Mouse (Mus musculus): ENCODE data around the gene Rel. TPM values are rescaled to one million over a fixed set of nuclear protein-coding genes. Genes with fewer than 3 reads are reported as not detected.

Rel gene
- polyA plus RNA-seq, 1 experiment from 2014 or later: 0.80 TPM

DNA sequence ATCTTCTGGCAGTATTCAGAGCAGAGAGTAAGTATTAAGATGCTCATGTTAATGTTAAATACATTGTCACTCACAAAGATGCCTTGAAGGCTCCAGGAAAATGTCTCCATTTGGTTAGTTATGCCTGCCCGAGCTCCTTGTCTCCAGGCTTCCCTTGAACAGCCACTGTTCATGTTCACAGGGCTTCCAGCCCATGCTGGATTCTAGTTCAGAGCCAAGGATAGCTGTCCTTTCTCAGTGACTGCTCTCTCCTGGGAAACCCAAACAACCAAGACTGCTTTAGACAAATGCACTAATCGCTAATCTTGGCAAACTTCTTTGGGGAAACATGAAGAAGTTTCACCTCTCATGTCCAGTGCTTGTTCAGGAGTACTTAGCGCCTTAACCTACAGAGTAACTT is 58.5 kb downstream of the Rel start:
- H3K9me3 ChIP-seq (ENCODE audit: control insufficient read depth, low read length): no peaks in the 10 kb centered on the region
- 89% methylated on average over 3 of the region's 3 CpGs for WGBS
- H3K27me3 ChIP-seq (ENCODE audit: control insufficient read depth, insufficient read depth, low read length): no peaks in the 10 kb centered on the region
- H3K4me3 ChIP-seq (ENCODE audit: low read depth, low read length): no peak overlapping the region
- no peaks in the 10 kb centered on the region for H3K4me1 ChIP-seq (replicated peaks; ENCODE audit: control insufficient read depth, insufficient read depth, low read length)
- H3K9ac ChIP-seq (ENCODE audit: low read depth, low read length): no peak overlapping the region
- peaks cover 11% of the 10 kb centered on the region; the same call in 1 of the 2 replicates for H3K36me3 ChIP-seq (ENCODE audit: control insufficient read depth, insufficient read depth, low read length)
- no peak overlapping the region for H3K4me2 ChIP-seq (replicated peaks; ENCODE audit: low read depth, low read length)
- DNase-seq (ENCODE audit: low spot score) (no peak), ATAC-seq (ENCODE audit: low FRiP score) (no peak)
- no peak overlapping the region for H3K27ac ChIP-seq (ENCODE audit: low read depth, low read length)

DNA sequence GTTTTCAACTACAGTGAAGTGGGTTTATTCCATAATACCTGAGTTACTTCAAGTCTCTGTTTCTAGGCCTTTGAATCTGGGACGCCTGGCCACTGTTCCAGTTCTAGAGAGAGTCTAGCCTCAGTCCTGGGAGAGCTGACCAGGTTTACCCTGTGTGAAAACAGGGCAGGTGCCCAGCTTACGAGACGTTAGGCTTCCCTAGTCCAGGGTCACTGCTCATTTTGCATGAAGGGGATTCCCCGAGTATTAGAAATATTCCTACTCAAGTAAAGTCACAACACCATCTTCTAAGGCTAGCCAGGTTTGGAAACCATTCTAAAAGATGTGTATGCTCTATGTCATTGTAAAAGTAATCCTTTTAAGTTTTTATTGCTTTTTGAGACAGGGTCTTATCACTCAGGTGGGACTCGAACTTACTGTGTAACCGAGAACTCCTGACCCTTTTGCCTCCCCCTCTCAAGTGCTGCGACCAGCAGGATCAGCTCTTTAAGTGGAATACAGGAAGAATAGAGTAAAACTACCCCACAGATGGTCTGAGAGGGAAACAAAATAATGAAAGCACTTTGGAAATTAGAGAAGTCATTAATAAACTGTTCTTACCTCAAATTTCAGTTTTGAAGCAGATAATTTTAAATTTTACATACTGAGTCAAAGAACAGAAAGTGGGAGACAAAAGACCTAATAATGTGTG is 66.0 kb downstream of the Rel start:
- no peak for ATAC-seq (ENCODE audit: low FRiP score)
- WGBS: 87% methylated on average over 7 of the region's 7 CpGs
- no peaks in the 10 kb centered on the region for H3K9me3 ChIP-seq (ENCODE audit: control insufficient read depth, low read length)

DNA sequence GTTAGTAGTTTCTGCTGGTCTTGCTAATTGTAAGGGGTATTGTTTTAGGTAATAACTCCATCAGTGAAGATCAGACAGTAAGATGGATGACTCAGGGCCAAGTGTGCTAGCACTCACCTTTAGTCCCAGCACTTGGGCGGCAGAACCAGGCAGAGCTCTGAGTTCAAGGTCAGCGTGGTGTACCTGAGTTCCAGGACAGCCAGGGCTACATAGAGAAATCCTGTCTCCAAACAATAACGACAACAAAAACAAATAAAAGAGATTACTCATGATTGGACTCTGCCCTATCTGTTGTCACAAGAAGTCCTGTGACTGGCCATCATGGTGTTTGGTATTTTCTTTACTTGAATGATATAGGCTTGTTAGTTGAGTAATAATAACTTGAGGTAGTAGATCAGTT is 68.9 kb downstream of the Rel start:
- Histone ChIP-seq H3K4me1 (replicated peaks; ENCODE audit: control insufficient read depth, insufficient read depth, low read length) (no peaks in the 10 kb centered on the region), H3K9ac (ENCODE audit: low read depth, low read length) (no peak overlapping the region), H3K4me3 (ENCODE audit: low read depth, low read length) (no peak overlapping the region), H3K9me3 (ENCODE audit: control insufficient read depth, low read length) (no peaks in the 10 kb centered on the region), H3K36me3 (ENCODE audit: control insufficient read depth, insufficient read depth, low read length) (no peaks in the 10 kb centered on the region), H3K4me2 (replicated peaks; ENCODE audit: low read depth, low read length) (no peak overlapping the region), H3K27ac (ENCODE audit: low read depth, low read length) (no peak overlapping the region), H3K27me3 (ENCODE audit: control insufficient read depth, insufficient read depth, low read length) (no peaks in the 10 kb centered on the region)
- ATAC-seq (ENCODE audit: low FRiP score) (no peak), DNase-seq (ENCODE audit: low spot score) (no peak)
- WGBS: 92% methylated on average over 3 of the region's 3 CpGs

More for the DNA sequence above, 66.0 kb downstream of the Rel start:
- H3K4me3 ChIP-seq (ENCODE audit: low read depth, low read length): no peak overlapping the region
- no peak overlapping the region for H3K9ac ChIP-seq (ENCODE audit: low read depth, low read length)
- H3K36me3 ChIP-seq (ENCODE audit: control insufficient read depth, insufficient read depth, low read length): peaks cover 7% of the 10 kb centered on the region; the same call in 1 of the 2 replicates
- no peak overlapping the region for H3K27ac ChIP-seq (ENCODE audit: low read depth, low read length)
- H3K27me3 ChIP-seq (ENCODE audit: control insufficient read depth, insufficient read depth, low read length): no peaks in the 10 kb centered on the region
- no peak for DNase-seq (ENCODE audit: low spot score)
- H3K4me2 ChIP-seq (replicated peaks; ENCODE audit: low read depth, low read length): no peak overlapping the region
- no peaks in the 10 kb centered on the region for H3K4me1 ChIP-seq (replicated peaks; ENCODE audit: control insufficient read depth, insufficient read depth, low read length)

DNA sequence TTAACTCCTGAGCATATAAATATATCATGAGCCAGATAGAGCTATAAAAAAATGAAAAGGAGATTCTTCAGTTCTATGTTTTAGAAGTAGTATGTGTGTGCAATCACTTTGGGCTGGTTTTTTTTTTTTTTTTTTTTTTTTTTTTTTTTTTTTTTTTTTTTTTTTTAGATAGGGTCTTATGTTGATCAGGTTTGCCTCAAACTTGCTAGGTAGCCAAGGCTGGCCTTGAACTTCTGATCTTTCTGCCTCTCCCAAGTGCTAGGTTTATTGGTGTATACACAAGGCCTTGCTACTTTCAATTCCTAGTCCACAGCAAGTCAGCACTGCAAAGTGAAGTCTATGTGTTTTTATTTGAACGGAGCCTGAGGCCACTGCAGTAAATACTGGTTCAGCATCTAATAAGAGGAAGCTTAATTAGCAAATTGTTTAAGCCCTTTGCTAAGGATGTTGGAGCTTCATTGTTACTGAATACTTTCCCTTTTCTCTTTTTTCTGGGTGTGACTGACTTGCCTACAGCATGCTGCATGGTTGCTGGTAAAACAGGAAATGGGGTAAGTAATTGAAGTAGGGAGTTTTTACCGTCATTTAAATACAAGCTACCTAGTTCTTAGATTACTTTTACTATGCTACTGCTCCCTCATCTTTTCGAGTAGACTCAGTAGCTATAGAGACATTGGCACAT is 71.2 kb downstream of the Rel start:
- H3K4me1 ChIP-seq (replicated peaks; ENCODE audit: control insufficient read depth, insufficient read depth, low read length): no peaks in the 10 kb centered on the region
- no peaks in the 10 kb centered on the region for H3K36me3 ChIP-seq (ENCODE audit: control insufficient read depth, insufficient read depth, low read length)
- H3K27ac ChIP-seq (ENCODE audit: low read depth, low read length): no peak overlapping the region
- H3K9me3 ChIP-seq (ENCODE audit: control insufficient read depth, low read length): no peaks in the 10 kb centered on the region
- no peak overlapping the region for H3K4me2 ChIP-seq (replicated peaks; ENCODE audit: low read depth, low read length)
- no peak overlapping the region for H3K9ac ChIP-seq (ENCODE audit: low read depth, low read length)
- no peak for DNase-seq (ENCODE audit: low spot score)
- H3K4me3 ChIP-seq (ENCODE audit: low read depth, low read length): no peak overlapping the region
- ATAC-seq (ENCODE audit: low FRiP score): no peak
- WGBS: 84% methylated on average over 3 of the region's 3 CpGs
- no peaks in the 10 kb centered on the region for H3K27me3 ChIP-seq (ENCODE audit: control insufficient read depth, insufficient read depth, low read length)

DNA sequence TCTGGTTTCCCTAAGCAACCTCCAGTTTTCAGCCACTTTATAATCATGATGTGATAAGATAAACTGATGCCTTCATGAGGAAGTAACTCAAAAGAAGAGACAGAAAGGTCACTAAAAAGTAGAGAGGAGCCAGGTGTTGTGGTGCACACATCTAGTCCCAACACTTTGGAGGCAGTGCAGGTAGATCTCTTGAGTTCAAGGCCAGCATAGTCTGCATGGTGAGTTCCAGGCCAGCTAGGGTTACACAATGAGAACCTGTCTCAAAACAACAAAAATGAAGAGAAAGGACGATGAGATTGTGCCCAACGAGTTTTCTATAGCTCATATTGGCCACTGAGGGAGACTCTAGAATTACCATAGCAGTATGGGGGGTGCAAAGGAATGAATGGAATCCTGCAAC is 72.2 kb downstream of the Rel start:
- no peaks in the 10 kb centered on the region for H3K27me3 ChIP-seq (ENCODE audit: control insufficient read depth, insufficient read depth, low read length)
- WGBS: 62% methylated on average over 2 of the region's 2 CpGs
- H3K4me3 ChIP-seq (ENCODE audit: low read depth, low read length): no peak overlapping the region
- no peak overlapping the region for H3K4me2 ChIP-seq (replicated peaks; ENCODE audit: low read depth, low read length)
- DNase-seq (ENCODE audit: low spot score) (no peak), ATAC-seq (ENCODE audit: low FRiP score) (no peak)
- no peaks in the 10 kb centered on the region for H3K36me3 ChIP-seq (ENCODE audit: control insufficient read depth, insufficient read depth, low read length)
- no peak overlapping the region for H3K27ac ChIP-seq (ENCODE audit: low read depth, low read length)
- no peaks in the 10 kb centered on the region for H3K4me1 ChIP-seq (replicated peaks; ENCODE audit: control insufficient read depth, insufficient read depth, low read length)
- H3K9me3 ChIP-seq (ENCODE audit: control insufficient read depth, low read length): no peaks in the 10 kb centered on the region
- H3K9ac ChIP-seq (ENCODE audit: low read depth, low read length): no peak overlapping the region

DNA sequence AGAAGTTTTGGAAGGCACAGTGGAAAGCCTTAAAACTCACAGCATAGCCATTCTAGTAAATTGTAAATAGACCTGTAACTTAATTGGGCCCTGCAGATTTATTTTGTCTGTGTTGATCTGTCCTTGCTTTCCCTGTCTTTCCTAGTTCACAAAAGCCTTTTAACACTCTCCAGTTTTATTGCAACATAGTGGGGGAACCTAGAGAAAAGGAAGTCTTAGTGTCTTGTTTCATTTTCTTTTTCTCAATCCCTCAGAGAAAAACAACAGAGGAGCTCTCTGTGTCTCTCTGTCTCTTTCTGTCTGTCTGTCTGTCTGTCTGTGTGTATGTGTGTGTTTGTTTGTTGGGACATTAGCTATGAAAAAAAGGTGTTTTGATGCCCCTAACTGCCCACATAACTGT is 74.9 kb downstream of the Rel start:
- Histone ChIP-seq H3K9me3 (ENCODE audit: control insufficient read depth, low read length) (no peaks in the 10 kb centered on the region), H3K27ac (ENCODE audit: low read depth, low read length) (no peak overlapping the region), H3K4me2 (replicated peaks; ENCODE audit: low read depth, low read length) (no peak overlapping the region), H3K4me3 (ENCODE audit: low read depth, low read length) (no peak overlapping the region), H3K36me3 (ENCODE audit: control insufficient read depth, insufficient read depth, low read length) (no peaks in the 10 kb centered on the region), H3K9ac (ENCODE audit: low read depth, low read length) (no peak overlapping the region), H3K27me3 (ENCODE audit: control insufficient read depth, insufficient read depth, low read length) (no peaks in the 10 kb centered on the region), H3K4me1 (replicated peaks; ENCODE audit: control insufficient read depth, insufficient read depth, low read length) (no peaks in the 10 kb centered on the region)
- no peak for DNase-seq (ENCODE audit: low spot score)
- no peak for ATAC-seq (ENCODE audit: low FRiP score)

DNA sequence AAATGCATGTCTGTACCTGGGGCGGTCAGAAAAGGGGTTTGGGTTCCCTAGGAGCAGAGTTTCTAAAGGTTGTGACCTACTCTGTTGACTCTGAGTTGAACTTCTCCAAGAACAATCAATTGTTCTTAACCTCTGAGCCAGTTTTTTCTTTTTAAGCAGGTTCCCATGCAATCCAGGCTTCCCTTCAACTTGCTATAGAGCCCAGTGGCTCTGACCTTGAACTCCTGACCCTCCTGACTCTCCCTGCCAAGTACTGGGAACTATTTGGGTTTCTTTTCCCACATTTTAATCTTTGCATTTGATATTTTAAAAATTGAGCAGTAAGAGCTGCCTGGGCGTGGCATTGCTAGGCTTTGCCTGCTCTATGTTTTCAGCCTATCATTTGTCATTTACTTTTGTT is 77.5 kb downstream of the Rel start:
- Histone ChIP-seq H3K9me3 (ENCODE audit: control insufficient read depth, low read length) (no peaks in the 10 kb centered on the region), H3K27me3 (ENCODE audit: control insufficient read depth, insufficient read depth, low read length) (no peaks in the 10 kb centered on the region), H3K36me3 (ENCODE audit: control insufficient read depth, insufficient read depth, low read length) (no peaks in the 10 kb centered on the region), H3K27ac (ENCODE audit: low read depth, low read length) (no peak overlapping the region), H3K4me1 (replicated peaks; ENCODE audit: control insufficient read depth, insufficient read depth, low read length) (no peaks in the 10 kb centered on the region), H3K4me3 (ENCODE audit: low read depth, low read length) (no peak overlapping the region), H3K4me2 (replicated peaks; ENCODE audit: low read depth, low read length) (no peak overlapping the region), H3K9ac (ENCODE audit: low read depth, low read length) (no peak overlapping the region)
- DNase-seq (ENCODE audit: low spot score): no peak
- WGBS: 92% methylated on average over 2 of the region's 2 CpGs
- no peak for ATAC-seq (ENCODE audit: low FRiP score)

DNA sequence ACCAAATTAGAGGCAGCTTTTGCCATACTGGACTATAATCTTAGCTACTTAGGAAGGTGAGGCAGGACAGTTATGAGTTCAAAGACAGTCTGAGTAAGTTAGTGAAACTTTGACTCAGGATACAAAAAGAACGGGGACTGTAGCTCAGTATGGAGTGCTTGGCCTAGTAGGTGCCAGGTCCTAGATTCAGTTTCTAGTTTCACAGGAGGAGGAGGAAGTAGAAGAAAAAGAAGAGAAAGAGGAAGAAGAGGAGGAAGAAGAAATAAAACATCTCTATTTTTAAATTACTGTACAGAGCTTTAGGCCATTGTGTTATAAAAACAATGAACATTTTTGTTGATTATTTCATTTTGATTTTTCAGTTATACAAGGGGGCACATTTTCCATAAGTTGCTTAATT is 82.7 kb downstream of the Rel start:
- no peaks in the 10 kb centered on the region for H3K27me3 ChIP-seq (ENCODE audit: control insufficient read depth, insufficient read depth, low read length)
- no peak overlapping the region for H3K4me3 ChIP-seq (ENCODE audit: low read depth, low read length)
- 89% methylated on average over 1 of the region's 1 CpGs for WGBS
- H3K9ac ChIP-seq (ENCODE audit: low read depth, low read length): no peak overlapping the region
- no peaks in the 10 kb centered on the region for H3K9me3 ChIP-seq (ENCODE audit: control insufficient read depth, low read length)
- H3K4me2 ChIP-seq (replicated peaks; ENCODE audit: low read depth, low read length): no peak overlapping the region
- no peaks in the 10 kb centered on the region for H3K36me3 ChIP-seq (ENCODE audit: control insufficient read depth, insufficient read depth, low read length)
- DNase-seq (ENCODE audit: low spot score): no peak
- no peak overlapping the region for H3K27ac ChIP-seq (ENCODE audit: low read depth, low read length)
- H3K4me1 ChIP-seq (replicated peaks; ENCODE audit: control insufficient read depth, insufficient read depth, low read length): no peaks in the 10 kb centered on the region
- no peak for ATAC-seq (ENCODE audit: low FRiP score)
